Mouse (Mus musculus): ENCODE data around the gene Ptgis.

The Ptgis gene

GRCm38 (mm10) chr2:167155541-167155973, 84.8 kb downstream of the Ptgis start:
- DNase-seq (ENCODE audit: extremely low spot score): no peak

GRCm38 (mm10) chr2:167150880-167151279, 89.5 kb downstream of the Ptgis start:
- DNase-seq (ENCODE audit: extremely low spot score): no peak

- no peak for DNase-seq (ENCODE audit: extremely low spot score)
Measured at GRCm38 (mm10) chr2:167150135-167150534, 90.3 kb downstream of the Ptgis start.

- no peak for DNase-seq (ENCODE audit: extremely low spot score)
Measured at GRCm38 (mm10) chr2:167149035-167149434, 91.4 kb downstream of the Ptgis start.

- no peak for DNase-seq (ENCODE audit: extremely low spot score)
Measured at GRCm38 (mm10) chr2:167147708-167148107, 92.7 kb downstream of the Ptgis start.

- no peak for DNase-seq (ENCODE audit: extremely low spot score)
Measured at GRCm38 (mm10) chr2:167145904-167146303, 94.5 kb downstream of the Ptgis start.

GRCm38 (mm10) chr2:167144439-167145307, 95.7 kb downstream of the Ptgis start:
- no peak for DNase-seq (ENCODE audit: extremely low spot score)

- no peak for DNase-seq (ENCODE audit: extremely low spot score)
Measured at GRCm38 (mm10) chr2:167143914-167144313, 96.5 kb downstream of the Ptgis start.

GRCm38 (mm10) chr2:167142282-167142681, 98.1 kb downstream of the Ptgis start:
- no peak for DNase-seq (ENCODE audit: extremely low spot score)

- DNase-seq (ENCODE audit: extremely low spot score): no peak
Measured at GRCm38 (mm10) chr2:167141810-167142209, 98.6 kb downstream of the Ptgis start.

Measured in embryo, embryonic 9.5 days (tissue).